Mouse (Mus musculus) embryonic facial prominence, embryonic 12.5 days (tissue): ENCODE results near the gene Abat. TPM values are rescaled to one million over a fixed set of nuclear protein-coding genes. Genes with fewer than 3 reads are reported as not detected.

Source experiments
- ATAC-seq: fragments of 200-750 bp; cut with Nextera tagmentation; 2 replicates; pipeline ENCODE4 v1.8.0; 2017; ENCODE audit not compliant: insufficient number of reproducible peaks, insufficient read depth, low FRiP score, low TSS enrichment
- H3K27ac ChIP-seq: fragments of 300-500 bp; sonication (generic); 2 replicates; pipeline ENCODE4 v1.5.1; 2016; ENCODE audit warnings: mild to moderate bottlenecking
- H3K27me3 ChIP-seq: fragments of 300-500 bp; sonication (generic); 2 replicates; pipeline ENCODE4 v1.6.1; 2016; ENCODE audit warnings: mild to moderate bottlenecking, moderate library complexity
- H3K36me3 ChIP-seq: fragments of 300-500 bp; sonication (generic); 2 replicates; pipeline ENCODE4 v1.6.1; 2016; ENCODE audit warnings: mild to moderate bottlenecking
- H3K4me1 ChIP-seq: fragments of 300-500 bp; sonication (generic); 2 replicates; pipeline ENCODE4 v1.6.1; 2016
- H3K4me2 ChIP-seq: fragments of 300-500 bp; sonication (generic); replicated peaks from 2 replicates; pipeline ENCODE4 v1.6.1; 2016; ENCODE audit warnings: mild to moderate bottlenecking, moderate library complexity
- H3K4me3 ChIP-seq: fragments of 300-500 bp; sonication (generic); 2 replicates; pipeline ENCODE4 v1.5.1; 2016; ENCODE audit warnings: mild to moderate bottlenecking
- H3K9ac ChIP-seq: fragments of 300-500 bp; sonication (generic); 2 replicates; pipeline ENCODE4 v1.6.1; 2016; ENCODE audit warnings: mild to moderate bottlenecking, moderate library complexity
- H3K9me3 ChIP-seq: fragments of 300-500 bp; sonication (generic); 2 replicates; pipeline ENCODE4 v1.6.1; 2016; ENCODE audit warnings: mild to moderate bottlenecking, moderate library complexity
- WGBS: fragments of 180-500 bp; shearing (Covaris S2); methylation state at CpG from one replicate; pipeline ENCODE4 v1.1.7; 2016; 5-methylcytosine and 5-hydroxymethylcytosine counted together
- polyA plus RNA-seq: library from polyadenylated mRNA; unstranded; fragments of >200 nt; fragmentation: Nextera tagmentation; extraction: Ambion mirVana; gene quantifications from 2 replicates; pipeline ENCODE4 v1.2.1, GENCODE M21; 2016

Abat gene
- 35.8 and 37.6 TPM in 2 replicates for polyA plus RNA-seq

DNA sequence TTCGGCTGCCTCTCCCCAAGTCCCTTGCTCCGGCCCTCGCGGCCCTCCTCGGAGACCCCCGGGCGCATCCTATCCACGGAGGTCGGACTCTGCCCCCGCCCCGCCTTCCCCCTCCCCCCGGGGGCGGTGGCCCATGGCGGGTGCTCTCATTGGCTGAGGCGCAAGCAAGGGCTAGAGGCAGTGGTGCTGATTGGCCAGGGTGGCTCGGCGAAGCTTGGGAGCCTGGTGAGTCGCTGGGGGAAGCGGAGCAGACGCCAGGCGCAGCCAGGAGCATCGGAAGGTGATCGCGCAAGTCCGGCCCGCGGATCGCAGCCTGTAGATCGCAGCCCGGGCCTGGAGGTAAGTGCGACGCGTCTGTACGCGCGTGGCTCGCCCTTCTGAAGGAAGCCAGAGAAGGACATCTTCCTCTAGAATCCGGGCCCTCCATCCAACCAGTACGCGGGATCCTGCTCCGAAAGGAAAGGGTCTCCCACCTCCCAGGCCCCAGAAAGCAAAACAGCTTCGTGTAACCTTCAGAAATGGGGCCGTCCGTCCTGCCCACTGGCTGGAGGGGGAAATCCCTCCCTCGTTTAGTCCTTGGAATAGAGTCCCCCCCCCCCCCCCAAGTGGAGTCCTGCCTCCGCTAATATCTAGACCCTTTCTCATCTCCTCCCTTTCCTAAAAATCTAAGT is at the start of gene Abat:
Abat (plus strand) TSS at position 194 of the 671 bp plus-strand sequence.
- Histone ChIP-seq H3K27ac (peak within 1 kb of the TSS; percentile 64; the same call in 1 of the 2 replicates), H3K4me3 (peak within 1 kb of the TSS; percentile 60), H3K9me3 (no peaks in the 10 kb centered on the region), H3K36me3 (no peaks in the 10 kb centered on the region), H3K9ac (peak within 1 kb of the TSS; percentile 53), H3K4me2 (peak within 1 kb of the TSS; percentile 71), H3K4me1 (peaks cover 11% of the 10 kb centered on the region), H3K27me3 (no peaks in the 10 kb centered on the region)
- peak; percentile 98 for ATAC-seq
- 1% methylated on average over 45 of the region's 46 CpGs for WGBS

GRCm38 (mm10) chr16:8470132-8470531 is 43.1 kb upstream of the Abat start:
- H3K27ac ChIP-seq, result no peak overlapping the region
- no peaks in the 10 kb centered on the region for H3K36me3 ChIP-seq
- H3K27me3 ChIP-seq, result no peaks in the 10 kb centered on the region
- H3K4me3 ChIP-seq, result peak overlapping the region; percentile 63
- no peaks in the 10 kb centered on the region for H3K9me3 ChIP-seq
- H3K4me1 ChIP-seq, result peaks cover 6% of the 10 kb centered on the region; the same call in 1 of the 2 replicates
- no peak overlapping the region for H3K9ac ChIP-seq
- peak; percentile 54; the same call in 1 of the 2 replicates for ATAC-seq
- peak overlapping the region; percentile 61 for H3K4me2 ChIP-seq
- 83% methylated on average over 2 of the region's 2 CpGs for WGBS

- Histone ChIP-seq H3K9ac (peak within 1 kb of the TSS; percentile 60), H3K27me3 (no peaks in the 10 kb centered on the region), H3K9me3 (no peaks in the 10 kb centered on the region), H3K4me1 (peaks cover 6% of the 10 kb centered on the region; the same call in 1 of the 2 replicates), H3K27ac (peak within 1 kb of the TSS; percentile 88), H3K36me3 (no peaks in the 10 kb centered on the region), H3K4me3 (peak within 1 kb of the TSS; percentile 63), H3K4me2 (peak within 1 kb of the TSS; percentile 61)
- whole genome bisulfite sequencing, result under 1% methylated on average over 48 of the region's 48 CpGs
- ATAC-seq, result peak; percentile 97
Measured at GRCm38 (mm10) chr16:8470603-8471481, 42.4 kb upstream of the Abat start, which contains the start of gene Mettl22. TSS of gene Mettl22 (plus strand) at chr16:8470788.

DNA sequence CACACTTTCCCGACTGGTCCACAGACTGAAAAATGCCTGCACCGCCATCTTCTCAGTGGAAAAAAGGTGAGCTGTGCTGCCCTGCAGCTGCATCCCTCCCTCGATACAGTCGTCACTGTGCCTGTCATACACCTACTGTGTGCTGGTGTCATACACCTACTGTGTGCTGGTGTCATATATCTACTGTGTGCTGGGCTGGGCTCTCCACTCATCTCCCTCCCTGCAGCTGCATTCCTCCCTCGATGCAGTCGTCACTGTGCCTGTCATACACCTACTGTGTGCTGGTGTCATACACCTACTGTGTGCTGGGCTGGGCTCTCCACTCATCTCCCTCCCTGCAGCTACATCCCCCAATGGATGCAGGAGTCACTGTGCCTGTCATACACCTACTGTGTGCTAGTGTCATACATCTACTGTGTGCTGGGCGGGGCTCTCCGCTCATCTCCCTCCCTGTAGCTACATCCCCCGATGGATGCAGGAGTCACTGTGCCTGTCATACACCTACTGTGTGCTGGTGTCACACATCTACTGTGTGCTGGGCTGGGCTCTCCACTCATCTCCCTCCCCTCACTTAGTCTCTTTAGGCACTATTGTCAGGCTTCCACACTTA is 25.7 kb upstream of the Abat start:
- Histone ChIP-seq H3K27me3 (no peaks in the 10 kb centered on the region), H3K4me1 (no peaks in the 10 kb centered on the region), H3K9ac (no peak overlapping the region), H3K9me3 (no peaks in the 10 kb centered on the region; the same call in 1 of the 2 replicates), H3K4me3 (no peak overlapping the region), H3K27ac (no peak overlapping the region), H3K36me3 (peaks cover 44% of the 10 kb centered on the region), H3K4me2 (no peak overlapping the region)
- no peak for ATAC-seq
- 91% methylated on average over 9 of the region's 9 CpGs for whole genome bisulfite sequencing

DNA sequence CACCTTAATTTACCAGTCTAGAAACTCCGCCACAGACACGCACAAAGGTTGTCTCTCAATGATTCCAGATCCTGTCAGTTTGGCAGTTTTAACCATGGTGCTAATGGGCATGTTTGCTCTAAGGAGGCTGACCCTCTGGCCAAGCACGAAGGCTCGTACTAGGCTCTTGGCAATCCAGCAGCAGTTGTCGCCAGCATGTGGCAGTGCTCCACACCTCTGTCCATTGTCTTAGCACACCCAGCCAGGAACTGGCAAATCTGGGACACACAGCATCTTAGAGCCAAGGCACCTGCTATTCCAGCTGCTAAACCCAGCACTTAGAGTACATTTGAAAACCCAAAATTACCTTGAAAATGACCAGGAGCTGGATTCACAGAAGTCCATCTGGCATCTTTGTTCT is 23.9 kb upstream of the Abat start:
- H3K36me3 ChIP-seq, result peaks cover 31% of the 10 kb centered on the region
- WGBS, result 84% methylated on average over 5 of the region's 5 CpGs
- no peak overlapping the region for H3K27ac ChIP-seq

DNA sequence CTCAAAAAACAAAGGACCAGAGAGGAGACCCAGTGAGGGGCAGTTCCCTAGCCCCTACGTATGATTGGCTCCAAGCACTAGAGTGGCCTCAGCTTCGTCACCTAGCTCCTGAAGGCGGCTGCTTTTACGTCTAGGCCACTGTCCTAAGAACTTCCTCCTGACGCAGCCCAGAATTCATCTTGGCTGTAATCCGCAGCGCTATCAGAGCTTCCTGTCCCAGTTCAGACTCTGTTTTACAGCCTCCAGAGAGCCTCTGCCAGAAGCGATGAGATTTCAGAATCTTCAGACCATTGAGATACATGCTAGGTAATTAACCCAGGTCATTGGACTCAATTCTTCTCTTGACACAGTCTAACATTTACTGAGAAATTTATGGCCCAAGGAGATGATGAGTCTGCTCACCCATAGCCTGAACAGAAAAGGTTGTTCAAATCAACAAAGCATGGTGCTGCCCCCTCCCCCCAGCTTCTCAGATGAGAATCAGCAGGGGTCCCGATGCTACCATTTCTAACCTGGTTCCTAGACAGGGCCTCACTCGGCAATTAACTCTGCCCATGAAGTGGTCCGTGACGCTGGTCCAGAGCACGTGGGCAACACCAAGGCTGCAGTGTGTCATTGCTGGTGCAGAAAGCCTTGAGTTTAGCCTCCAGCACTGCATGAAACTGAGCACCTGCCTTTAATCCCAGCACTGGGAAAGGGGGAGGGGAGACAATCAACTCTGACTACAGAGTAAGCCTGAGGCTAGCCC is 21.3 kb upstream of the Abat start:
- Histone ChIP-seq H3K36me3 (peaks cover 17% of the 10 kb centered on the region), H3K27me3 (no peaks in the 10 kb centered on the region), H3K4me1 (no peaks in the 10 kb centered on the region), H3K9me3 (no peaks in the 10 kb centered on the region; the same call in 1 of the 2 replicates), H3K4me2 (no peak overlapping the region), H3K27ac (no peak overlapping the region), H3K9ac (no peak overlapping the region), H3K4me3 (no peak overlapping the region)
- WGBS, result 46% methylated on average over 13 of the region's 13 CpGs
- no peak for ATAC-seq

More for the DNA sequence above, 23.9 kb upstream of the Abat start:
- Histone ChIP-seq H3K27me3 (no peaks in the 10 kb centered on the region), H3K4me2 (no peak overlapping the region), H3K9ac (no peak overlapping the region), H3K9me3 (no peaks in the 10 kb centered on the region; the same call in 1 of the 2 replicates), H3K4me3 (no peak overlapping the region), H3K4me1 (no peaks in the 10 kb centered on the region)
- ATAC-seq, result no peak

DNA sequence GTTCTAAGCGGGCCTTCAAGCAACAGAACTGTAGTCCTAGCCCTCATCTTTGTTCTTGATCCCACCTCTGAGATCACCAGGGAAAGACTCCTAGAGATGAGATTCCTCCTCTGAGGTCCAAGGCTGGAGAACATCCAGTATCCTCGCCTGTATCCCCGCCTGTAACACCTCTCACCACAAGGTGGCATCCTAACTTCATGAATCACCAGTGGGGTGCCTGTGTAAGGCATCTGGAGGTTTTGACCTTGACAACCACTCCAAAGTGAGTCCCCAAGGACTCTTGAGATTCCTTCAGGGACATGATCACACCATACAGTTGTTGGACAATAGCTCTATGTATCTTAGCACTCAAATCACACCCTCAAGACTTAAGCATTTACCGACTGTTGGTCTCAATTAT is 19.0 kb upstream of the Abat start:
- no peak overlapping the region for H3K9ac ChIP-seq
- no peaks in the 10 kb centered on the region for H3K27me3 ChIP-seq
- H3K4me2 ChIP-seq, result no peak overlapping the region
- no peaks in the 10 kb centered on the region for H3K4me1 ChIP-seq
- 21% methylated on average over 4 of the region's 4 CpGs for WGBS
- H3K4me3 ChIP-seq, result no peak overlapping the region
- H3K9me3 ChIP-seq, result no peaks in the 10 kb centered on the region; the same call in 1 of the 2 replicates
- H3K27ac ChIP-seq, result no peak overlapping the region
- H3K36me3 ChIP-seq, result 0 out of 2 replicates have a peak, but pooled peaks cover 5% of the 10 kb centered on the region
- peak; percentile 53; the same call in 1 of the 2 replicates for ATAC-seq

DNA sequence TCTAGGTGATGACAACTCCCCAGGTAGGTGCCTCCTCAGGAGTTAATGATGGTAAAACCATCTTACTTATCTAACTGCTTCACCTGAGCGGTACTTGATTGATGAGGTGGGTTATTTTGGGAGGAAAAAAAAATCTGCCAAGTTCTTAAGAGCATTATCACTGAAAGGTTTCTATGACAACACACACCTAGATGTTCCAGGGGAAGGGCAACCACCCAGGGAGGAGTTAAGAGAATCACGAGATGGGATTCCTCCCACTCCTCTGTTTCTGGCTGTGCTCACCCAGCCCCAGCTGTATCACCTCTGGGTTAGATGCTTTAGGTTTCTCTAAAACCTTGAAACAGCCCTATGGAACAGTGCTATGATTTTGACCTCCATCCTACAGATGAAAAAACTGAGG is 16.3 kb upstream of the Abat start:
- Histone ChIP-seq H3K27me3 (no peaks in the 10 kb centered on the region), H3K4me1 (no peaks in the 10 kb centered on the region), H3K4me2 (no peak overlapping the region), H3K9me3 (no peaks in the 10 kb centered on the region), H3K4me3 (no peak overlapping the region), H3K36me3 (no peaks in the 10 kb centered on the region), H3K27ac (no peak overlapping the region), H3K9ac (no peak overlapping the region)
- ATAC-seq, result no peak
- WGBS, result 62% methylated on average over 2 of the region's 2 CpGs

- H3K36me3 ChIP-seq, result no peaks in the 10 kb centered on the region
- H3K9me3 ChIP-seq, result no peaks in the 10 kb centered on the region
- WGBS, result 48% methylated on average over 2 of the region's 2 CpGs
- ATAC-seq, result no peak
- no peak overlapping the region for H3K4me2 ChIP-seq
- H3K27me3 ChIP-seq, result no peaks in the 10 kb centered on the region
- H3K4me3 ChIP-seq, result no peak overlapping the region
- no peak overlapping the region for H3K9ac ChIP-seq
- no peak overlapping the region for H3K27ac ChIP-seq
- H3K4me1 ChIP-seq, result no peaks in the 10 kb centered on the region
Measured at GRCm38 (mm10) chr16:8504271-8504670, 9.0 kb upstream of the Abat start.

- Histone ChIP-seq H3K36me3 (no peaks in the 10 kb centered on the region), H3K4me3 (no peak overlapping the region), H3K9ac (no peak overlapping the region), H3K4me2 (no peak overlapping the region), H3K27ac (no peak overlapping the region), H3K4me1 (peaks cover 11% of the 10 kb centered on the region), H3K27me3 (no peaks in the 10 kb centered on the region), H3K9me3 (no peaks in the 10 kb centered on the region)
- WGBS, result 67% methylated on average over 5 of the region's 5 CpGs
- ATAC-seq, result no peak
Measured at GRCm38 (mm10) chr16:8509894-8510293, 3.3 kb upstream of the Abat start.

DNA sequence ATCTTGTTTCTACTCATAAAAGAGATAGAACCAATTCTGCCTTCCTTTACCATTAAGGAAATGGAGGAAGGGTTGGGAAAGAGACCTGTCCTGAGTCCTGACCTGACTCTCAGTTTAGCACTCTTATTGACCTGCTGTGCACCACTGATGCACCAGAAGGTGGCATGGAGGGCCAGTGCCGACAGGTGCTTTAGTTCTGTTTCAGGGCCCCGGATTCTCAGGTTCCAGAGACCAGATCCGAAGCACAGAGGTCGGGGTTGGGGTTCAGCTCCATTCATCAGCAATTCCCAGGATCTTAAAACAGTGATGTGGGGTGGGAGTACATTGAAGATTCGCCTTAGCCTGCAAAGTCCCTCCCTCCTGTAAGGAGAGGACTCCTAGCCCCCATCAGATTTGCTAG is 399 bp upstream of the Abat start:
- H3K27ac ChIP-seq, result no peak overlapping the region

More for the DNA sequence above, 399 bp upstream of the Abat start:
- WGBS, result 3% methylated on average over 5 of the region's 5 CpGs
- Histone ChIP-seq H3K4me3 (peak overlapping the region; percentile 60), H3K27me3 (no peaks in the 10 kb centered on the region), H3K4me1 (peaks cover 11% of the 10 kb centered on the region), H3K36me3 (no peaks in the 10 kb centered on the region), H3K9me3 (no peaks in the 10 kb centered on the region), H3K9ac (peak overlapping the region; percentile 53; the same call in 1 of the 2 replicates), H3K4me2 (peak overlapping the region; percentile 71)
- 0 out of 2 replicates have a peak, but pooled peaks have one; percentile 11 for ATAC-seq
